Mouse (Mus musculus): Measurements from ENCODE around the gene Olfr120. TPM values are rescaled to one million over a fixed set of nuclear protein-coding genes. Genes with fewer than 3 reads are reported as not detected.
"Not testable (repeated sequence)": the region's sequence is repeated elsewhere in the genome, so short reads cannot be mapped to it uniquely, and the experiment has no call there.

The Olfr120 gene
- polyA plus RNA-seq (2014; fragmentation: Nextera tagmentation; extraction: Ambion mirVana): not detected in 2 replicates

- Histone ChIP-seq H3K4me3 (ENCODE audit: low read depth, low read length) (no peak within 1 kb of the TSS), H3K27me3 (ENCODE audit: control insufficient read depth, insufficient read depth, low read length) (no peaks in the 10 kb centered on the region), H3K4me1 (ENCODE audit: control insufficient read depth, insufficient read depth, low read length) (no peaks in the 10 kb centered on the region), H3K36me3 (ENCODE audit: control insufficient read depth, insufficient read depth, low read length) (no peaks in the 10 kb centered on the region), H3K9ac (ENCODE audit: low read depth, low read length) (no peak within 1 kb of the TSS), H3K9me3 (replicated peaks; ENCODE audit: control insufficient read depth, low read length) (no peaks in the 10 kb centered on the region), H3K4me2 (no peak within 1 kb of the TSS), H3K27ac (ENCODE audit: low read depth, low read length) (no peak within 1 kb of the TSS)
- WGBS (ENCODE audit: insufficient replicate concordance): 56% methylated on average over 1 of the region's 1 CpGs
- ATAC-seq (replicated peaks; ENCODE audit: insufficient number of reproducible peaks, low FRiP score, low TSS enrichment): no peak
Measured at GRCm38 (mm10) chr17:37721508-37721907, at the start of gene Olfr120. Gene Olfr120 (plus strand): TSS chr17:37721808.

GRCm38 (mm10) chr17:37696264-37696663, 25.3 kb upstream of the Olfr120 start, which contains the start of gene Olfr119:
Gene Olfr119 (plus strand): TSS chr17:37696564.
- H3K36me3 ChIP-seq (ENCODE audit: control insufficient read depth, insufficient read depth, low read length); H3K4me2 ChIP-seq; ATAC-seq (replicated peaks; ENCODE audit: insufficient number of reproducible peaks, low FRiP score, low TSS enrichment); H3K27me3 ChIP-seq (ENCODE audit: control insufficient read depth, insufficient read depth, low read length); H3K9me3 ChIP-seq (replicated peaks; ENCODE audit: control insufficient read depth, low read length); H3K4me3 ChIP-seq (ENCODE audit: low read depth, low read length); H3K9ac ChIP-seq (ENCODE audit: low read depth, low read length); H3K4me1 ChIP-seq (ENCODE audit: control insufficient read depth, insufficient read depth, low read length); H3K27ac ChIP-seq (ENCODE audit: low read depth, low read length): not testable (repeated sequence)
- 61% methylated on average over 1 of the region's 1 CpGs for WGBS (ENCODE audit: insufficient replicate concordance)

GRCm38 (mm10) chr17:37738070-37738469, 16.5 kb downstream of the Olfr120 start:
- Histone ChIP-seq H3K9ac (ENCODE audit: low read depth, low read length) (no peak overlapping the region), H3K9me3 (replicated peaks; ENCODE audit: control insufficient read depth, low read length) (no peaks in the 10 kb centered on the region), H3K4me3 (ENCODE audit: low read depth, low read length) (no peak overlapping the region), H3K4me1 (ENCODE audit: control insufficient read depth, insufficient read depth, low read length) (no peaks in the 10 kb centered on the region), H3K27me3 (ENCODE audit: control insufficient read depth, insufficient read depth, low read length) (no peaks in the 10 kb centered on the region), H3K36me3 (ENCODE audit: control insufficient read depth, insufficient read depth, low read length) (no peaks in the 10 kb centered on the region), H3K27ac (ENCODE audit: low read depth, low read length) (no peak overlapping the region), H3K4me2 (no peak overlapping the region)
- 49% methylated on average over 7 of the region's 7 CpGs for WGBS (ENCODE audit: insufficient replicate concordance)
- no peak for ATAC-seq (replicated peaks; ENCODE audit: insufficient number of reproducible peaks, low FRiP score, low TSS enrichment)

GRCm38 (mm10) chr17:37768307-37768706, 46.7 kb downstream of the Olfr120 start, which contains the start of gene Olfr122:
Gene Olfr122 (plus strand): TSS chr17:37768607.
- Histone ChIP-seq H3K36me3 (ENCODE audit: control insufficient read depth, insufficient read depth, low read length) (no peaks in the 10 kb centered on the region), H3K4me2 (no peak within 1 kb of the TSS), H3K27me3 (ENCODE audit: control insufficient read depth, insufficient read depth, low read length) (no peaks in the 10 kb centered on the region), H3K4me1 (ENCODE audit: control insufficient read depth, insufficient read depth, low read length) (no peaks in the 10 kb centered on the region), H3K9me3 (replicated peaks; ENCODE audit: control insufficient read depth, low read length) (no peaks in the 10 kb centered on the region), H3K9ac (ENCODE audit: low read depth, low read length) (no peak within 1 kb of the TSS), H3K27ac (ENCODE audit: low read depth, low read length) (no peak within 1 kb of the TSS), H3K4me3 (ENCODE audit: low read depth, low read length) (no peak within 1 kb of the TSS)
- WGBS (ENCODE audit: insufficient replicate concordance): 80% methylated on average over 4 of the region's 4 CpGs
- no peak for ATAC-seq (replicated peaks; ENCODE audit: insufficient number of reproducible peaks, low FRiP score, low TSS enrichment)

Other genes with a start within 250 kb of the Olfr120 start
- gene H2-M2, start 238.3 kb upstream of the Olfr120 start, polyA plus RNA-seq (2014; fragmentation: Nextera tagmentation; extraction: Ambion mirVana): not detected in 2 replicates
- not detected in 2 replicates for gene Olfr110, start 229.3 kb upstream of the Olfr120 start, polyA plus RNA-seq (2014; fragmentation: Nextera tagmentation; extraction: Ambion mirVana)
- not detected in 2 replicates for gene Olfr111, start 213.8 kb upstream of the Olfr120 start, polyA plus RNA-seq (2014; fragmentation: Nextera tagmentation; extraction: Ambion mirVana)
- not detected in 2 replicates for gene Olfr112, start 152.4 kb upstream of the Olfr120 start, polyA plus RNA-seq (2014; fragmentation: Nextera tagmentation; extraction: Ambion mirVana)
- gene Olfr113, start 144.1 kb upstream of the Olfr120 start, polyA plus RNA-seq (2014; fragmentation: Nextera tagmentation; extraction: Ambion mirVana): not detected in 2 replicates
- not detected in 2 replicates for gene Olfr114, start 129.1 kb upstream of the Olfr120 start, polyA plus RNA-seq (2014; fragmentation: Nextera tagmentation; extraction: Ambion mirVana)
- not detected in 2 replicates for gene Olfr115, start 94.7 kb upstream of the Olfr120 start, polyA plus RNA-seq (2014; fragmentation: Nextera tagmentation; extraction: Ambion mirVana)
- not detected in 2 replicates for gene Olfr116, start 94.6 kb upstream of the Olfr120 start, polyA plus RNA-seq (2014; fragmentation: Nextera tagmentation; extraction: Ambion mirVana)
- gene Olfr117, start 58.0 kb upstream of the Olfr120 start, polyA plus RNA-seq (2014; fragmentation: Nextera tagmentation; extraction: Ambion mirVana): not detected in 2 replicates
- gene Olfr118, start 54.8 kb upstream of the Olfr120 start, polyA plus RNA-seq (2014; fragmentation: Nextera tagmentation; extraction: Ambion mirVana): not detected in 2 replicates
- gene Olfr119, start 25.2 kb upstream of the Olfr120 start, polyA plus RNA-seq (2014; fragmentation: Nextera tagmentation; extraction: Ambion mirVana): not detected in 2 replicates
- gene Olfr121, start 27.0 kb downstream of the Olfr120 start, polyA plus RNA-seq (2014; fragmentation: Nextera tagmentation; extraction: Ambion mirVana): not detected in 2 replicates
- gene Olfr122, start 46.8 kb downstream of the Olfr120 start, polyA plus RNA-seq (2014; fragmentation: Nextera tagmentation; extraction: Ambion mirVana): not detected in 2 replicates
- not detected in 2 replicates for gene Olfr123, start 71.7 kb downstream of the Olfr120 start, polyA plus RNA-seq (2014; fragmentation: Nextera tagmentation; extraction: Ambion mirVana)
- not detected in 2 replicates for gene Olfr124, start 78.1 kb downstream of the Olfr120 start, polyA plus RNA-seq (2014; fragmentation: Nextera tagmentation; extraction: Ambion mirVana)
- gene Olfr125, start 111.1 kb downstream of the Olfr120 start, polyA plus RNA-seq (2014; fragmentation: Nextera tagmentation; extraction: Ambion mirVana): not detected in 2 replicates
- not detected in 2 replicates for gene Olfr126, start 125.7 kb downstream of the Olfr120 start, polyA plus RNA-seq (2014; fragmentation: Nextera tagmentation; extraction: Ambion mirVana)
- not detected in 2 replicates for gene Olfr127, start 178.6 kb downstream of the Olfr120 start, polyA plus RNA-seq (2014; fragmentation: Nextera tagmentation; extraction: Ambion mirVana)
- not detected in 2 replicates for gene Olfr128, start 198.7 kb downstream of the Olfr120 start, polyA plus RNA-seq (2014; fragmentation: Nextera tagmentation; extraction: Ambion mirVana)
- not detected in 2 replicates for gene Olfr761, start 231.3 kb downstream of the Olfr120 start, polyA plus RNA-seq (2014; fragmentation: Nextera tagmentation; extraction: Ambion mirVana)

All from heart, embryonic 11.5 days (tissue).